Mouse (Mus musculus) kidney, adult 8-10 months (tissue): ENCODE measurements around the gene Ei24.
A peak's percentile ranks its signal among the peaks of the same experiment; 100 is the strongest.

Experiments
- DNase-seq, 2 experiments: peaks; one replicate each; pipeline ENCODE4 v3.0.0; 2022

Gene Ei24

DNA sequence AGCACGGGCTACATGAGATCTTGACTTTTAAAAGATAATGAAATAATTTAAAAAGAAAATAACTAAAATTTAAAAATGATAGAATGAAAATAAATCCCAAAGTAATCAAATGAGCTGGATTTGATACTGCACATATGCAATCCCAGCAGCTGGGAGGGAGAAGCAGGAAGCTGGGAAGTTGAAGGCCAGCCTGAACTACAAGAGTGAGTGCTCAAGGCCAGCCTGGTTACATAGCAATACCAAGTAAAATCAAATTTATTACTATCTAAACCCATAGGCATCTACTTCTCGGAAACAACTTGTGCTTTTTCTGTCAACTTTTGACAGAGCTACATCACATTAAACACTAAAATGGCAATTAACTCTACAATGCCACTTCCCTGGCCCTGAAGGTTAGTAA, 13.3 kb downstream of the Ei24 start:
- no peak for DNase-seq

DNA sequence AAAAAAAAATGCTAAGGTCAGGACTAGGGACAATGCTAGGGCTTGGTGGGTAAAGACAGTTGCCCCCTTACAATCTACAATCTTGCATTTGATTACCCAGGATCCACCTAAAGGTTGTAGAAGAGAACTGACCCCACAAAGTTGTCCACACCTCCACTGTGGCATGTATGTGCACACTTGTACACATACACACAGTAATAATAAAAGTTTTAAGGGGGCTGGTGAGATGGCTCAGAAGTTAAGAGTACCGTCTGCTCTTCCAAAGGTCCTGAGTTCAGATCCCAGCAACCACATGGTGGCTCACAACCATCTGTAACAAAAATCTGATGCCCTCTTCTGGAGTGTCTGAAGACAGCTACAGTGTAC, 28.2 kb downstream of the Ei24 start:
- peak in 1 of 2 experiments; percentile 4 for DNase-seq

DNA sequence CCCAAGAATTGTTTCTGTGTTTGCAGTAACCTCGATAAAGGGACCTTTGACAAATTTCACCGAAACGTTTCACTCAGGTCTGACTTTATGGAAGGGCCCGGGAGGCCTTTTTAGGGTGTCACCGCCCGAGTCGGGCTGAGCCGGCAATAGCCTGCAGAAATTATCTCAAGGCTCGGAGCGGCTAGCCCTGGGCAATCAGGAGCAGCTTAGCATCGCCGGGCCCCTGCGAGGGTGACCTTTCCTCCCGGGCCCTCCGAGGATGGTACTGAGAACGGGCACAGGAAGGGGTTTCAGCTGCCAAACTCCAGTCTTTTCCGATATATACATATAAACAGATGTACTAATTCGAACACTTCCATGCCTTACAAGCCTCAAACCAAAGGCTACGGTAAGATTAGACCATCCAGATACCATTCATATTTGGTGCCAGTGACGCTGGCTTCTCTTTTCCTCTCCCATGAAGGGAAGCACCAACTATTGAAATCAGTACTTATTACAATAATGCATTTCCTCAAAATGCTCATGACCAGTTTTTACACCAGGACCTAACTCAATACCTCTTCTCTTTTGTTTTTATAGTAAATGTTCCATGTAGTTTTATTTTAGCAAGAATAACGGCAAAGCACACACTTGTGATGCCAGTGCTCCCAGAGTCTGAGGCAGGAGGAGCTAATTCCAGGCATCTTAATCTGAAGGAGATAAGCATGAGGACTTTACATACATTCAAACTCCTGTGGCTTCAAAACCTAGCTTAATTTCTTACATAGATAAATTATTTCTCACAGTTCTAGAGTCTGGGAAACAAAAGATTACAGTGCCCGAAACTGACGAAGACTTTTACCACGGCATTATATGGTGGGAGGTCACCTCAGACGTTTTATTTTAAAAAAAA, 28.8 kb downstream of the Ei24 start:
- DNase-seq: peak in 1 of 2 experiments; percentile 58

DNA sequence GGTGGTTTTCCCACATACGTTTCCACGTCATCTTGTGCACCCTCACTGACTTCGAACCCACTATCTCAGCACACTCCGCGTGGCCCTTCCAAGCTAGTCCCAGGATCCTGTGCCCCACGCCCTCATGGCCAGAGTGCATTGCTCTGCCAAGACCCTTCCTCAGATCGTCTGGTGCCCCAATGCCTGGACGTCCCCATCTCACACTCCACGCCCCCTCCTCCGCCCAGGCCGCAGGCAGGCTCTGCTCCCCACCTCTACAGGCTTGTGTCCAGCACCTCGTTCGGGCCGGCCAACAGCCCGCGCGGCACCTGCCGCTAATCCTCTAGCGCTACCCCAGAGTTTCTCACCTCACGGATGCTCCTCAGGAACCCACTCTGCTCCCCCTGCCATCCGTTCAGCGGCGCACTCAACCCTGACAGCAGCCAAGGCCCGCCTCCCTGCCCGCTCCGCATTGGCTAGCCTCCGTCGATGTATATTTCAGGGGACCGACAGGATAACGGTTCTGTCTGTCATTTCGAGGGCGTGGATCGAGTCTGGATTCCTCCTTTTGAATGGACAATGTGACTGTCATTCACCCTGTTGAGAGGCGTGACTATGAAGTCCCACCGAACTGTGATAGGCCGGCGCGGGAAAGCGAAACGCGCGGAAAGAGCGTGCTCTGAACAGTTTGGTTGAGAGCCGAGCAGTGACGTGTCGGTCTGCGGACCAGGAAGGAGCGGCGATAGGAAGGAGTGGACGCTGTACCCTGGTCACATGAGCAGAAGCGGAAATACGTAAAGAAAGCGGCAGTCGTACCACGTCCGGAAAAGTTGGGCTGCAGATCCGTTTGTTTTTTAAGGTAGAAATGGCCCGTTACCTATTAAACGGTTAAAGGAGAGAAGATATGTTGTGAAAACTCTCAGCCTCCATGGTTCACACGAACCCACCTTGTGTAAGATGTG, 29.7 kb downstream of the Ei24 start, which contains the start of gene Stt3a:
Gene Stt3a (minus strand): TSS at position 477 of the 941 bp plus-strand sequence.
- DNase-seq: peak; percentile 99

DNA sequence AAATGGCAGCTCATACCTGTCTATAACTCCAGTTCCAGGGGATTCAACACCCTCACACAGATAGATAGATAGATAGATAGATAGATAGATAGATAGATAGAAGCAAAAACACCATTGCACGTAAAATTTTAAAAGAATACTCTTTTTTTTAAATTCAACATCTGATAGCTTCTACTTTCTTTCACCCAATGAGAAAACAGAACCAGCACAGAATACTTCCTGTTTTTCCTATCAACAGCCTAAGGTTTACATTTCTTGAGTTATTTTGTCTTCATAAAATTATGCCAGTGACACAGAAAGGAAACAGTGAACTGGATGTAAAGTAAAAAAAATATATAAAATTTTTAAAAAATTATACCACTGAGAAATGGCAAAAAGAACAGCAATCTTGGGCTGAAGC, 32.8 kb downstream of the Ei24 start:
- no peak for DNase-seq
